Mouse (Mus musculus): ENCODE results near the gene Hfe2.
"Not testable (repeated sequence)": the region's sequence is repeated elsewhere in the genome, so short reads cannot be mapped to it uniquely, and the experiment has no call there.

Gene Hfe2

DNA sequence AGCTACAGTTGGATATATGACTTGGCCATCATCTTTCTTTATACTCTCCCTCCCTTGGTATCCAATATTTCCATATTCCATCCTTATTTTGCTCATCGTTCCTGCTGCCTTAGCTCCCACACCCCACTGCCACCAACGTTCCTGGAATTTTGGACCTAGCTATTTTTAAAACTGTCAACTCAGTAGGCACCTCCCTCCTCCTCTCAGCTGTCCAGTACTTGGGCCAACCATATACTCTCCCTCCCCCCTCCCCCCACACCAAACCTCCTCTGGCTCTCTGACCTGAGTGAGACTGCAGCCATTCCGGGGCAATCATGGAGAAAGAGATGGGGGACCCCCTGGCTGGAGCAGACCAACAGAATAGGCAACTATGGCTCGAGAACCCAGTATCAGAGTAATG lies at the start of gene Hfe2:
Gene Hfe2, plus strand, starts transcription at position 259 of the 400 bp plus-strand sequence.
- no peak for DNase-seq

- DNase-seq: no peak
Observed at GRCm38 (mm10) chr3:96477084-96477483, 47.9 kb upstream of the Hfe2 start.

DNA sequence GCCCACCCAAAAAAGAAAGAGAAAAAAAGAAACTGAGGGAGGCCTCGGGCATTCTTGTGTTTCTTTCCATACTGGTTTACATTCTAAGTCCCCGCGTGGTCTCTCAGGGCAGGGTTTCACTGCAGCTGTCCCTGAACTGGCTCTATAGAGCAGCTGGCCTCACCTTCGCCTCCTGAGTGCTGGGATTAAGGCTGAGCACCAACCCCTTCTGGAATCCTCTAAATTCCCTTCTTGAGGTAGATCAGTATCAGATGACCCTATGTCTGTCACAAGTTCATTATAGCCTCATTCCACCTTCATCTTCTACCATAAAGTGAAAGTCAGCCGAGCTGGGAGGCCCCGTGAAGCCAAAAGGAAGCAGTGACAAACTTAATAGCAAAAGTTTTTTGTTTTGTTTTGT lies 47.4 kb upstream of the Hfe2 start:
- no peak for DNase-seq

GRCm38 (mm10) chr3:96479249-96479648 lies 45.7 kb upstream of the Hfe2 start:
- DNase-seq: no peak

GRCm38 (mm10) chr3:96480684-96481270 lies 44.2 kb upstream of the Hfe2 start:
- DNase-seq: no peak

- DNase-seq: no peak
Observed at GRCm38 (mm10) chr3:96481856-96482255, 43.1 kb upstream of the Hfe2 start.

DNA sequence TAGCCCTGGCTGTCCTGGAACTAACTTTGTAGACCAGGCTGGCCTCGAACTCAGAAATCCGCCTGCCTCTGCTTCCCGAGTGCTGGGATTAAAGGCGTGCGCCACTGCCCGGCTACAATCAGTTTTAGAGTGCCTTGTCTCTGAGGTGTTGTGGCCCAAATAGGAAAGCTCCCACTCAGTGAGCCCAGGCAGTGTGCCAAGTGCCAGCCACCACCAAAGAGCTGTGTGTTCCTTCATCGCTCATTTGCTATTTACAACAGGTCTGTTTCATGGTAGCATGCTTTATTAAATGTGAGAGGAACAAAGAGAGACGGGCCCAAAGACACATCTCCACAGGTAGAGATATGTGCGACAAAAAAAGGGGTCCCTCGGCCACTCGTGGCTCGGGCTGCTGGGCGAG lies 42.5 kb upstream of the Hfe2 start:
- DNase-seq: no peak

- not testable (repeated sequence) for DNase-seq
Observed at GRCm38 (mm10) chr3:96483044-96483443, 41.9 kb upstream of the Hfe2 start.

DNA sequence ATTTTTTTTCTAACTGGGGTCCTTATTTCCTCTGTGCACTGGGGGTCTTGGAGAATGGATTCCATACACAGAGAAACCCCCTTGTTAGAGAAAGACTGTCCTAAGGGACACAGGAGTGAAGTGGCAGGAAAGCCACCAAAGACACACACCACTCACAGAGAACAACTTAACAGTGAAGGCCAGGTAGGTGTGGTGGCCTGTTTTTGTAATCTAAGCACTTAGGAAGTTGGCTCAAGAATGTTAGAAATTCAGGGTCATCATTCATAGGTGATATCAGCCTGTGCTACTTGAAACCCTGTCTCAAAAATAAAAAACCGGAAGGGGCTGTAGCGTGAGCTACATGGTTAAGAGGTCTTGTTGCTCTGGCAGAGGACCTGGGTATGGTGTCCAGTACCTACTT lies 41.0 kb upstream of the Hfe2 start:
- DNase-seq: no peak

- DNase-seq: no peak
Observed at GRCm38 (mm10) chr3:96484921-96485320, 40.1 kb upstream of the Hfe2 start.

DNA sequence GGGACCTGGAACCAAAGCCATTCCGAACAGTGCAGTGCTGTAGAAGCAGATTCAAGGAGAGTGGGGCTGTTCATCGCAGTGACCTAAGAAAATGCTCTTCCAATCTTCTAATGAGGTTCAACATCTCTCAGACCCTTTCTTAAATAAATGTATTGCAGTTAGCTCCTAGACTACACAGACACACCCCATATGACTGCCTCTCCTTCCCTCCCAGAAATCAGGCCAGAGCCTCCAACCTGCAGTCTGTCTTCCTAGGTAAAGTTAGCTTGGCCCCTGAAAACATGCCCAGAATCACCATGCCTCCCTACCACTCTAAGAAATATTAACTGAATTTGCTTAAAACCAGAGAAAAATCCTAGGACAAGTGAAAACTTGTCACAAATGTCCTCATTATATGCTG lies 39.6 kb upstream of the Hfe2 start:
- DNase-seq: no peak

- DNase-seq: not testable (repeated sequence)
Observed at GRCm38 (mm10) chr3:96486064-96486827, 38.7 kb upstream of the Hfe2 start.

GRCm38 (mm10) chr3:96486828-96487559 lies 38.0 kb upstream of the Hfe2 start:
- not testable (repeated sequence) for DNase-seq

GRCm38 (mm10) chr3:96487596-96488289 lies 37.2 kb upstream of the Hfe2 start:
- peak; percentile 65 for DNase-seq

DNA sequence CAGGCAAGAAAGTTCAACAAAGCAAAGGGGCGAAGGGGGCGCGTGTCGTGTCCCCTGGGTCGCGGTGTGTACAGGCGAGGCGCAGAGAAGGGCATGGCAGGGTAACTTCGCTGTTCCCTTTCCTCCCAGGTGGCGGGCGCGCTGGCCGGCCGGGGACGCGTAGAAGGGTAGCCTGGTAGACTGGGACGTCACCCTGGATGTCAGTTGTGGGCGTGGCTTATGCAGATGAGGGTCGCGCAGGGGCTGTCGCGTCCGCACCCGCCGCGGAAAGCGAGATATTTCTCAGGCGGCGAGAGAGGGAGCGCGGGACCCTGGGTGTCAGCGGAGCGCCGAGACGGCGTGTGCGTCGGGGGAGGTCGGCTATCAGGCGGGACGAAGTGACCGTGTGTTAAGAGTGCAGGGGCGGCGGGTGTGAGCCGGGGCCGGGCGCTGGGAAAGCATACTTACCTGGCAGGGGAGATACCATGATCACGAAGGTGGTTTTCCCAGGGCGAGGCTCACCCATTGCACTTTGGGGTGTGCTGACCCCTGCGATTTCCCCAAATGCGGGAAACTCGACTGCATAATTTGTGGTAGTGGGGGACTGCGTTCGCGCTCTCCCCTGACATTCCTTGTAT lies 36.6 kb upstream of the Hfe2 start:
- not testable (repeated sequence) for DNase-seq

GRCm38 (mm10) chr3:96488907-96489629 lies 35.9 kb upstream of the Hfe2 start:
- DNase-seq: peak; percentile 28

DNA sequence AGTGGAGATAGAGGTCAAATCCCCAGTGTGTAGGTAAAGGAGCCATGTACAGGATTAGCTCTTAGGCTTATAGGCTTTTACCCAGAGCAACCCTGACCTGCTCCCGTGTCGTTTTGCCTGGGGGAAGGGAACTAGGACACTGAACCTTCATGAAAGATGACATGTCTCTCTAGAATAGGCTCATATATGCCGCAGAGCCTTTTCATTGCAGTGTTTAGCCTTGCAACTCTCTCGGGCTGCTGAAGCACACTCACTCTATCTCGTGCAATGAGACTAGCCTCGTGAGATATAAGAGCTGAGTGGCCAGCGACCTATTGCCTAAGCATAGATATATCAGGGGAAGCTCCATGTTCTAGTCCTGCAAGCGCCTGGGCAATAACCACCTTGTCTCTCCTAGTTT lies 35.3 kb upstream of the Hfe2 start:
- DNase-seq: not testable (repeated sequence)

- DNase-seq: not testable (repeated sequence)
Observed at GRCm38 (mm10) chr3:96494456-96494855, 30.5 kb upstream of the Hfe2 start.

DNA sequence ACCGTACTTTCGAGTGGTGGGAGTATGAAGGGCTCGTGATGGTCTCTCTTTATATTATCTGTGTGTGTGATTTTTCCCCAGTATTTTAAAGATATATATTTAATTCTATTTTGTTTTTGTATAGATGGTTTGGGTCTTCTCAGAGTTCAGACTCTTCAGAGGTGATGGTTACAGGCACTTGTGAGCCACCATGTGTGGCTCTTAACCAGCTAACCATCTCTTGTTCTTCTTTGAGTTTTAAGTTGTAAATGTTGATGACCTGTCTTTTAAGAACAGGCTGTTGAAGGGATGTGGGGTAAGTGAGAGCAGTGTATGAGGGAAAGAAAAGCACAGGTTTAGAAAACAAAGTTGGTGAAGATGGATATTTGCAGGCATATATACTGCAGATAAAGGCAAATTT lies 30.1 kb upstream of the Hfe2 start:
- DNase-seq: no peak

- DNase-seq: peak; percentile 25
Observed at GRCm38 (mm10) chr3:96495490-96496210, 29.3 kb upstream of the Hfe2 start.

DNA sequence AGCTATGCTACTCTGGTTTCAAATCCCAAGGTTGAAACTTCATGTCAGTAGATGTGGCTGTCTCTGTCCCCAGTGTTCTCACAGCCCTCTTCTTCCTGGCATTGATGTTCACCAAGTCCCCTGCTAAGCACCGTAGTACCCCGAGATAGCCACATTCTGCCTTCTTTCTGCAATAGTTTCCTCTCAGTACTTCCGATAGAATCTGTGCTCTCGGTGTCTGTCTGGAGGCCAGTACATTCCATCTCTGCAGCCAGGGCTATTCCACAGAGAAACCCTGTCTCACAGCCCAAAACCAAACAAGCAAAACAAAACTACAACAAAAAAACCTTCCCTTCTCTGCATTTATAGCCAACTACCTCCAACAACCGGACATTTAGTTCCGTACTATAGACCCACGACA lies 28.8 kb upstream of the Hfe2 start:
- no peak for DNase-seq

Measured in cerebellum, adult 11-12 months (tissue).